Mouse (Mus musculus) hindbrain, embryonic 16.5 days (tissue): Measurements from ENCODE around the gene Cks1b. TPM values are rescaled to one million over a fixed set of nuclear protein-coding genes. Genes with fewer than 3 reads are reported as not detected.
"Not testable (repeated sequence)": the region's sequence is repeated elsewhere in the genome, so short reads cannot be mapped to it uniquely, and the experiment has no call there.

Experiments used
- ATAC-seq: fragments of 200-750 bp; cut with Nextera tagmentation; 2 replicates; pipeline ENCODE4 v1.8.0; 2017; ENCODE audit warnings: moderate TSS enrichment, moderate library complexity
- H3K27ac ChIP-seq: fragments of 300-500 bp; sonication (generic); 2 replicates; pipeline ENCODE4 v1.5.1; 2014; ENCODE audit warnings: low read depth, mild to moderate bottlenecking, control low read depth, low read length, moderate library complexity
- H3K27me3 ChIP-seq: fragments of 300-500 bp; sonication (generic); replicated peaks from 2 replicates; pipeline ENCODE4 v1.6.1; 2014; ENCODE audit warnings: low read length; ENCODE audit not compliant: control insufficient read depth, insufficient read depth
- H3K36me3 ChIP-seq: fragments of 300-500 bp; sonication (generic); 2 replicates; pipeline ENCODE4 v1.6.1; 2014; ENCODE audit warnings: mild to moderate bottlenecking, low read length, moderate library complexity, mixed read lengths; ENCODE audit not compliant: control insufficient read depth, insufficient read depth
- H3K4me1 ChIP-seq: fragments of 300-500 bp; sonication (generic); 2 replicates; pipeline ENCODE4 v1.6.1; 2014; ENCODE audit warnings: low read depth, low read length; ENCODE audit not compliant: control insufficient read depth, insufficient read depth
- H3K4me2 ChIP-seq: fragments of 300-500 bp; sonication (generic); 2 replicates; pipeline ENCODE4 v1.6.1; 2014; ENCODE audit warnings: mild to moderate bottlenecking, low read length, control low read depth, moderate library complexity
- H3K4me3 ChIP-seq: fragments of 300-500 bp; sonication (generic); 2 replicates; pipeline ENCODE4 v1.5.1; 2014; ENCODE audit warnings: mild to moderate bottlenecking, low read length, control low read depth, moderate library complexity
- H3K9ac ChIP-seq: fragments of 300-500 bp; sonication (generic); 2 replicates; pipeline ENCODE4 v1.6.1; 2014; ENCODE audit warnings: low read depth, mild to moderate bottlenecking, control low read depth, low read length, moderate library complexity
- H3K9me3 ChIP-seq: fragments of 300-500 bp; sonication (generic); 2 replicates; pipeline ENCODE4 v1.6.1; 2014; ENCODE audit warnings: mild to moderate bottlenecking, low read length, moderate library complexity; ENCODE audit not compliant: control insufficient read depth
- WGBS: fragments of 180-500 bp; shearing (Covaris S2); extraction: QIAGEN DNeasy Blood & Tissue Kit; methylation state at CpG from one replicate; pipeline ENCODE4 v1.1.7; 2014; 5-methylcytosine and 5-hydroxymethylcytosine counted together
- polyA plus RNA-seq: library from polyadenylated mRNA; unstranded; fragments of >200 nt; fragmentation: Nextera tagmentation; extraction: Ambion mirVana; gene quantifications from 2 replicates; pipeline ENCODE4 v1.2.1, GENCODE M21; 2015

Gene Cks1b
- polyA plus RNA-seq, 1 experiment from 2014 or later: 87.9 TPM

- Histone ChIP-seq H3K4me1 (peaks cover 14% of the 10 kb centered on the region), H3K4me2 (peak within 1 kb of the TSS; percentile 90), H3K27me3 (no peaks in the 10 kb centered on the region), H3K9ac (peak within 1 kb of the TSS; percentile 100), H3K9me3 (no peaks in the 10 kb centered on the region), H3K4me3 (peak within 1 kb of the TSS; percentile 99), H3K27ac (peak within 1 kb of the TSS; percentile 89), H3K36me3 (peaks cover 12% of the 10 kb centered on the region)
- 3% methylated on average over 61 of the region's 68 CpGs for WGBS
- ATAC-seq: peak; percentile 99
Observed at GRCm38 (mm10) chr3:89430171-89431159, 12.3 kb upstream of the Cks1b start, which contains the start of gene Pygo2. Gene Pygo2, plus strand, starts transcription at chr3:89430214.

GRCm38 (mm10) chr3:89429021-89429420, 10.8 kb upstream of the Cks1b start:
- 95% methylated on average over 6 of the region's 7 CpGs for WGBS

DNA sequence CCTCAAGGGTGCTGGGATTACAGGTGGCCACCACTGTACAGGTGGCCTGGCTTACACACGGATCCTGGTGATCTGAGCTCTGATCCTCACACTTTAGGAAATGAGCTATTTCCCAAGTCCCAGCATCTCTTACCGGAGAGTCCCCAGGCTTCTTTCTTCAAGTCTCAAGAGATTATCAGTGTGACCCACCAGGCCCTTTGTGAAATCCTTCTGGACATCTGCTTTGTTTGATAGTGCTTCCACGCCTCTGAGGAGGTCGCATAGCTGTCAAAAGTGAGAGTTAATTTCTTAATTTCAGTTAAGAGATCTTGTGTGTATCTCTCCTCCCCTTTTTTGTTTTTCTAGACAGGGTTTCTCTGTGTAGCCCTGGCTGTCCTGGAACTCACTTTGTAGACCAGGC, 7.7 kb upstream of the Cks1b start:
- WGBS: 93% methylated on average over 4 of the region's 4 CpGs
- Histone ChIP-seq H3K4me1 (peaks cover 7% of the 10 kb centered on the region), H3K27me3 (no peaks in the 10 kb centered on the region), H3K9ac (no peak overlapping the region), H3K4me2 (no peak overlapping the region), H3K36me3 (no peaks in the 10 kb centered on the region), H3K4me3 (no peak overlapping the region), H3K27ac (no peak overlapping the region), H3K9me3 (no peaks in the 10 kb centered on the region)
- no peak for ATAC-seq

More at GRCm38 (mm10) chr3:89429021-89429420, 10.8 kb upstream of the Cks1b start:
- H3K4me2 ChIP-seq, H3K4me3 ChIP-seq, H3K36me3 ChIP-seq, H3K9me3 ChIP-seq, H3K27me3 ChIP-seq, H3K27ac ChIP-seq, H3K9ac ChIP-seq, ATAC-seq: not testable (repeated sequence)
- H3K4me1 ChIP-seq: peaks cover 14% of the 10 kb centered on the region

- Histone ChIP-seq H3K27ac (no peak overlapping the region), H3K27me3 (no peaks in the 10 kb centered on the region), H3K4me3 (no peak overlapping the region), H3K36me3 (no peaks in the 10 kb centered on the region), H3K4me1 (peaks cover 7% of the 10 kb centered on the region), H3K4me2 (no peak overlapping the region), H3K9ac (no peak overlapping the region), H3K9me3 (no peaks in the 10 kb centered on the region)
- WGBS: 85% methylated on average over 5 of the region's 5 CpGs
- no peak for ATAC-seq
Observed at GRCm38 (mm10) chr3:89425141-89425525, 7.0 kb upstream of the Cks1b start.

- H3K9ac ChIP-seq: no peak overlapping the region
- WGBS: 98% methylated on average over 5 of the region's 5 CpGs
- peaks cover 12% of the 10 kb centered on the region for H3K4me1 ChIP-seq
- no peak overlapping the region for H3K27ac ChIP-seq
- no peak for ATAC-seq
- H3K36me3 ChIP-seq: no peaks in the 10 kb centered on the region
- H3K27me3 ChIP-seq: no peaks in the 10 kb centered on the region
- H3K9me3 ChIP-seq: no peaks in the 10 kb centered on the region
- H3K4me3 ChIP-seq: no peak overlapping the region
- H3K4me2 ChIP-seq: no peak overlapping the region
Observed at GRCm38 (mm10) chr3:89424416-89425140, 6.4 kb upstream of the Cks1b start.

GRCm38 (mm10) chr3:89422556-89423205, 4.5 kb upstream of the Cks1b start:
- Histone ChIP-seq H3K4me1 (peaks cover 18% of the 10 kb centered on the region), H3K27me3 (no peaks in the 10 kb centered on the region), H3K9me3 (no peaks in the 10 kb centered on the region), H3K9ac (no peak overlapping the region), H3K4me3 (peak overlapping the region; percentile 36), H3K36me3 (no peaks in the 10 kb centered on the region), H3K27ac (no peak overlapping the region), H3K4me2 (peak overlapping the region; percentile 66)
- ATAC-seq: no peak
- 76% methylated on average over 6 of the region's 6 CpGs for WGBS

DNA sequence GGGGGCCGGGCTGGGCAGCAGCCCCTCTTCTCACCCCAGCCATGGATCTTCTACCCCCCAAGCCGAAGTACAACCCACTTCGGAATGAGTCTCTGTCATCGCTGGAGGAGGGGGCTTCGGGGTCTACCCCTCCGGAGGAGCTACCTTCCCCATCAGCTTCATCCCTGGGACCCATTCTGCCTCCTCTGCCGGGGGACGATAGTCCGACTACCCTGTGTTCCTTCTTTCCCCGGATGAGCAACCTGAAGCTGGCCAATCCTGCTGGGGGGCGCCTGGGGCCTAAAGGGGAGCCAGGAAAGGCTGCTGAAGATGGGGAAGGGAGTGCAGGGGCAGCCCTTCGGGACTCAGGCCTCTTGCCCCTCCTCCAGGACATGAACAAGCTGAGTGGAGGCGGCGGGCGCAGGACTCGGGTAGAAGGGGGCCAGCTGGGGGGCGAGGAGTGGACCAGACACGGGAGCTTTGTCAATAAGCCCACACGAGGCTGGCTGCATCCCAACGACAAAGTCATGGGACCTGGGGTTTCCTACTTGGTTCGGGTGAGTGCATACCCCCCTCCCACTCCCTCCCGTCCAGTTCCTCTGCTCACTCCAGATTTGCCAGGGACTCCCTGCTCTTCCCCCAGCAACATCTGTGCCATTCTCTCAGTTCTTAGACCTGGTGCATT, 3.8 kb upstream of the Cks1b start:
- Histone ChIP-seq H3K27me3 (no peaks in the 10 kb centered on the region), H3K4me2 (peak overlapping the region; percentile 66), H3K9ac (peak overlapping the region; percentile 70), H3K4me1 (peaks cover 24% of the 10 kb centered on the region), H3K36me3 (no peaks in the 10 kb centered on the region), H3K27ac (no peak overlapping the region; the same call in 1 of the 2 replicates), H3K4me3 (peak overlapping the region; percentile 36), H3K9me3 (no peaks in the 10 kb centered on the region)
- 7% methylated on average over 21 of the region's 22 CpGs for WGBS
- ATAC-seq: no peak

DNA sequence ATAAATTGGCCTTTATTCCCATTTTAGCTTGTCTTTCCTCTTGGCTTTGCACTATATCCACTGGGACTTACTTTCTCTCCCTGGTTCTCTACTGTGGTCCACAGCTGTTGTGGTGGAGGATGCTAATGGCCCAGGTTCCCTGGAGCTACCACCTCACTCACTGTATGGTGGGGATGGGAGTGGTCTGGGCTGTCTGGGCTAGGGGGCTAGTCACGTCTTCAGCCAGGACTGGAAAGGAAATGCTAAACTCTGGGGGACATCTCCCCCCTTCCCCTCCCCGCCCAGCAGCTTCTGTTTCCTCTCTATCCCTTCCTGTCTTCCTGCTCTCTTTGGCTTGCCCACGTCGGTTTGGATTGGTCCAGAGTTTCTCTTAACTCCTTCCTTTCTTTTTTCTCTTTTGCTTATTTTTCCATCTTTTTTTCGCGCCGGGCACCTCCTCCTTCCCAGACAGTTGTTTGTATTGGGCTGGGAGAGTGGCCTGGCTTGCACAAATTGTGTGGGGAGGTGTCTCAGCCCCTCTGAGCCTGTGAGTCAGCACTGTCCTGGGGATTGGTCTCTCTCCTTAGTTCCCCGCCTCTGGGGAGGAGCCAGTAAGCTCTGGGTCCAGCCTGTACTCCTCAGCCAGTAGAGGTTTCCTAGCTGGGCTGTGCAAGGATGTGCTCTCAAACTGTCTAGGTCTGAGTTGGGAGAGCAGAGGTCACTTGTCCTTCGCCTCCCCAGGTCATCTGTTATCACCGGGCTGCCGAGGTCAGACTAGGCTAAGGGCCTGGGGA, 3.0 kb upstream of the Cks1b start:
- no peaks in the 10 kb centered on the region for H3K36me3 ChIP-seq
- peak overlapping the region; percentile 6; the same call in 1 of the 2 replicates for H3K27ac ChIP-seq
- ATAC-seq: peak; percentile 49
- H3K4me3 ChIP-seq: peak overlapping the region; percentile 36
- H3K4me1 ChIP-seq: peaks cover 27% of the 10 kb centered on the region
- 8% methylated on average over 11 of the region's 11 CpGs for WGBS
- H3K9me3 ChIP-seq: no peaks in the 10 kb centered on the region
- peak overlapping the region; percentile 66 for H3K4me2 ChIP-seq
- peak overlapping the region; percentile 70 for H3K9ac ChIP-seq
- no peaks in the 10 kb centered on the region for H3K27me3 ChIP-seq
